Mouse (Mus musculus): ENCODE measurements around the gene Mcts2.
A peak's percentile ranks its signal among the peaks of the same experiment; 100 is the strongest.

Gene Mcts2

GRCm38 (mm10) chr2:152686399-152686798 is 436 bp upstream of the Mcts2 start:
- no peak for DNase-seq (ENCODE audit: low spot score)

GRCm38 (mm10) chr2:152691564-152692217 is 4.9 kb downstream of the Mcts2 start:
- DNase-seq (ENCODE audit: low spot score): no peak

DNA sequence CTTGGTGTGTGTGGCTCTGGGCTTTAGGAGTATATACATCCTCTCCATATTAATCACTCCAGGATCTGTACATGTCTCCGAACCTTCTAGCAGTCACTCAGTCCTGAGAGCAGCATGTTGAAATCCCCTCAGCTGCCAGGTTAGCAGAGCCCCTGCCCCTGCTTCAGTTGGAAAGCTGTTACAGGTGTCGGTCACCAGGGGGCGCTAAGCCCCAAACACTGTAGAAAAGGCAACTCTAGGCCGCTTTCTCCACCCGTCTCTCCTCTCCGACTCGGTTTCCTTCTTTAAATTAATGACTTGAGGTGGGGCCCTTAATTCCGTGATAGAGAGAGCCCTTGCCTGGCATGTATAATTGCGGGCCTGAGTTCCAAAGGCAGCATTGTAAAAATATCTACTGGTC is 6.4 kb downstream of the Mcts2 start:
- no peak for DNase-seq (ENCODE audit: low spot score)

DNA sequence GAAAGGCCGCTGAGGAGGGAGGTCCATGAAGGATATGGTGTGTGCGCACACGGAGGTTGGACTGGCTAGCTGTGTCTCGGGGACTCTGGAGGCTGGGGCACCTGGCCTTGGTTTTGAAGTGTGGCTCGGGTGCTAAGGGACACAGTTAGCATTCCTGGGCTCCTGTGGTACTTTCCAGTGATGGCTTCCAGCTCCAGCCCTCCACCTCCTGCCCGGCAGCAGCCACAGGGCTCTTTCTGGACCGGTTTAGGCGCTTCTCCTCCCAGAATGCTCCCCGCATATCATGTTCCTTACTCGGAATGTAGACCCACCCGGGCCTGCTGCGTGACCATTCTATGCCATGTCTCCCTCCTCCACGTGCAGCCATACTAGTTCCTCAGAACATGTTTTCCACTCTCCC is 6.9 kb downstream of the Mcts2 start:
- no peak for DNase-seq (ENCODE audit: low spot score)

DNA sequence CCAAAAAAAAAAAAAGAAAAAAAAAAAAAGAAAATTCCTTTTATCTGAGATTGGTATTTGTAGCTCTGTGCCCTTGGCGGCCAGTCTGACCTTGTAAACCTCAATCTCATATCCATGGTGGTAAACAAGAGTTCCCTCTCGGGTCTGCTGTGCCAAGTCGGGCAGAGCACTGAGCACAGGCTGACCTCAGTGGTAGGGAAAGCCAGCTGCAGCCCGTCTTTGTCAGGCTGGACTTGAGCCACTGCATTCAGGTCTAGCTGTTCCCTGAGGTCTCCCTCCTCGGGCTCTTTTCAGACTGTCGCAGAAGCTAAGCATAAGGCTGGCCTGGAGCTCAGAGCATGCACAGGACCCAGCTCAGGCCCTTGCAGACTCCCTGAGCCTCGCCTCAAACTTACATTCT is 7.9 kb downstream of the Mcts2 start:
- DNase-seq (ENCODE audit: low spot score): no peak

DNA sequence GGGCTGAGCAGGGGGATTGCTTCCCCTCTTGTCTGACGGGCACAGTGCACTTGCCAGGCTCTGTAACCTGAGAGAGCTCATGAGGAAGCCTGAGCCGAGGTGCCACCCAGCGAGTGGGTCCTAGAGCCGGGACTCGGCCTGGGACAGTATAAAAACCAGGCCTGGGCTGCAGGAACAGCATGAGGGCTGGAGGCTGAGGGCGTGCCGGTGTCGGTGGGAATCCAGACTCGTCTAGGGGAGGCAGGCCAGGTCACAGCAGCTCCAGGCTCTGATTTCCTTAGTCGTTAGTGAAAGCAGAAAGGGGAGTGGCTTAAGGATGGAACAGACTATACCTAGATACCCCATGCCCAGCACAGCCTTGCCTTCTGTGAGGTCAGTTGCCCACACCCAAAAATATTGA is 9.2 kb downstream of the Mcts2 start:
- no peak for DNase-seq (ENCODE audit: low spot score)

DNA sequence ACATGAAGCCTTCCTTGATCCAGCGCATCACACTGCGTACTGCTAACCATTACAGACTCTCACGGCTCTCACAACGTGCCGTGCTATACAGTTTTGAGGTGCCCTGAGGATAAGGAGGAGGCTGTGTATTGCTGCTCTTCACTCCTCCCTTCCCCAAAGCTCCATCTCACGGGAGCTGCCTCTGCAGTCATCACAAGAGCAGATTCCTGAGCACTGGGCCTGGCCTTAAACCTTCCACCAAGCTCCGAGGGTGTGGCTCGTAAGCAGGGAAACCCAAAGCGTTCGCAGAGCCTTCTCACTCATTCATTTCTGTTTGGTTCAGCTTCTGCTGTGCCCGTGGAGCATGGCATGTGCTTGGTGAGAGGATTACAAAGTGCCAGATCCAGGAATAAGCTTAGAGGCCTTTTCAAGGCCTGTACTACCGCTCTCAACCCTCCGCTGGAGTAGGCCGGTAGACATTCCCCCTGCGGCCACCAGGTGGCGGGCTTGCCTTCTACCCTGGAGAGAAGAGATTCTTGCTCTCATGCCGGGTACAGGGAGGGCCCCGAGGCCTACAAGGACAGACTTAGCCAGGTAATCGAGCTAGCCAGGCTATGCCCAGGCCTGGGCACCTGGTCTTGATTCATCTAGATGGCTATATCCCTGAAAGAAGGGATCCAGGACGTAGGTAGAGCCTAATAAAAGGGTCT is 9.8 kb downstream of the Mcts2 start:
- DNase-seq (ENCODE audit: low spot score): peak; percentile 94

DNA sequence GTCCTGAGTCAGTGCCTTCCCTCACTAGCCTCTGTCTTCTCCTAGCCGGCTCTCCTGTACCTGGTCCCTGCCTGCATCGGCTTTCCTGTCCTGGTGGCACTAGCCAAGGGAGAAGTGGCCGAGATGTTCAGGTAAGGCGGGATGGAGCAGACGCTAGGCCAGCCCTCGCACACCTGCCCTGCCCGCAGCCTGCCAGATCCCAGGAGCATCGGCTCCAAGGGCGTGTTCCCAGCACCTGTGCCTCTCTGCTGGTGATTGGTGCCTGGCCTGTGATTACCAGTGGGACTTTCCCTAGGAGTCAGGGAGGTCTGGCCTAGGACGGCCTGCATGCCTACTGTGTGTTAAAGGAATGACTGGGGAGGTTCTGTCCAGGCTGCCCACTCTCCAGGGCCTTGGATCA is 13.3 kb downstream of the Mcts2 start:
- no peak for DNase-seq (ENCODE audit: low spot score)

DNA sequence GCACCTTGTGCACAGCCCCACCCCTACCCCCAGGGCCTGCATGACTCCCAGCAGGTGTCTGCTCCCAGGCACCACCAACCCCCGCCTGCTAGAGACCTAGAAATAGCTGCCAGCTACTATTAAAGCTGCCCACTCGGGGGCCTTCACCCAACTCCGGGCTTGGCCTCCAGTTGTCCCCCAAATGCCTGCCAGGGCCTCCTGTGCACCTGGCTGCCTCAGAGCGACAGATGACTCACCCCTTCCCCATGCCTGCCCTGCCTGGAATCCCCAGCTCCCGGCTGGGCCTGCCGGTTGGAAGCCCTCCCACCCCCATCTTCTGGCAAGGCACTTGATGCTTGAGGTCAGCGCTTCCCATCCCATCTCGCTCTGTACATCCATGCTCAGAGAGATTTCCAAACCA is 13.9 kb downstream of the Mcts2 start:
- no peak for DNase-seq (ENCODE audit: low spot score)

DNA sequence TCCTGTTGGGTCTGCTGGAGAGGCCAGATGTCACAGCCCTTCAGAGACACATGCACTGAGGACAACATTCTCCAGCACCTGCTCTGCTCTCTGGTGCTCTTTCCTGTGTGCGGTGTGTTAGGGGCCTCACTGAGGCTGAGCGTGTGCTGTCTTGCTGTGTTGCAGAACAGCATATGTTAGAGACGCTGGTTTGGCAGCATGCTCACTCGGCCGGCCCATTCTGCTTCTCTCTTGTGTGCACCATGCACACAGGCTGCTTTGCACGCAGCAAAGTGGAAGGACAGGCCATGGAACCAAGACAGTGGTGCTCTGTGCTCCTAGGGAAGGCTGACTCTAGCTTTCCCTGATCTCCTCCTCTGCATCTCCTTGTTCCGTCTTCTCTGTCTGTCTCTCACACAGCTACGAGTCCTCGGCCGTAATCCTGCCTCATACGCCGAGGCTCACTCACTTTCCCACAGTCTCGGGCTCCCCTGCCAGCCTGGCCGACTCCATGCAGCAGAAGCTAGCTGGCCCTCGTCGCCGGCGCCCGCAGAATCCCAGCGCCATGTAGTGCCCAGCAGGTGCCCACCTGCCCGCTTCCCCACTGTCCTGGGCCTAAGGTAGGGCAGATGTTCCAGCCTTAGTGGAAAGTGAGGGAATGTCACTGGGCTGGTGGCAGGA is 16.9 kb downstream of the Mcts2 start:
- DNase-seq (ENCODE audit: low spot score): no peak

- no peak for DNase-seq (ENCODE audit: low spot score)
Observed at GRCm38 (mm10) chr2:152704256-152704605, 17.4 kb downstream of the Mcts2 start.

- no peak for DNase-seq (ENCODE audit: low spot score)
Observed at GRCm38 (mm10) chr2:152704811-152705370, 18.1 kb downstream of the Mcts2 start.

- DNase-seq (ENCODE audit: low spot score): peak; percentile 29
Observed at GRCm38 (mm10) chr2:152705993-152706571, 19.2 kb downstream of the Mcts2 start.

DNA sequence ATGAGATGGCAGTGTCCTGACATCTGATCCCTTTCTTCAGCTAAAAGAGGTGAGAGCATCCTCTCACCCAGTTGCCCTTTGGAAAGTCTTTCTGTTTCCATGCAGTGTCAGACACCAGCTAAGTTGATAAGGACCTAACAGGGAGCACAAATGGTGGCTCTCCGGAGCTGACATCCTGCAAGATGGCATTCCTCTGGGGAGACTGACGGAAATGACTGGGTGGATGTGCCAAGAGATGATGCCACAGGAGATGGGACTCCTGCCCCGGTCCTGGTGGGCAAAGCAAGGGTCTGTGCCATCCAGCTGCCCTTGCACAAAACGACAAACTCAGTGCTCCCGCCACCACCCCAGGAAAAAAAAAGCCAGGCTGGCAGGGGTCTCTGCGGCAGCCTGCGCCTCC is 20.4 kb downstream of the Mcts2 start:
- DNase-seq (ENCODE audit: low spot score): no peak

GRCm38 (mm10) chr2:152707627-152708026 is 20.8 kb downstream of the Mcts2 start:
- DNase-seq (ENCODE audit: low spot score): no peak

- DNase-seq (ENCODE audit: low spot score): no peak
Observed at GRCm38 (mm10) chr2:152709066-152709465, 22.2 kb downstream of the Mcts2 start.

- no peak for DNase-seq (ENCODE audit: low spot score)
Observed at GRCm38 (mm10) chr2:152716241-152716772, 29.5 kb downstream of the Mcts2 start.

- no peak for DNase-seq (ENCODE audit: low spot score)
Observed at GRCm38 (mm10) chr2:152717652-152718051, 30.8 kb downstream of the Mcts2 start.

- no peak for DNase-seq (ENCODE audit: low spot score)
Observed at GRCm38 (mm10) chr2:152718076-152718475, 31.2 kb downstream of the Mcts2 start.

DNA sequence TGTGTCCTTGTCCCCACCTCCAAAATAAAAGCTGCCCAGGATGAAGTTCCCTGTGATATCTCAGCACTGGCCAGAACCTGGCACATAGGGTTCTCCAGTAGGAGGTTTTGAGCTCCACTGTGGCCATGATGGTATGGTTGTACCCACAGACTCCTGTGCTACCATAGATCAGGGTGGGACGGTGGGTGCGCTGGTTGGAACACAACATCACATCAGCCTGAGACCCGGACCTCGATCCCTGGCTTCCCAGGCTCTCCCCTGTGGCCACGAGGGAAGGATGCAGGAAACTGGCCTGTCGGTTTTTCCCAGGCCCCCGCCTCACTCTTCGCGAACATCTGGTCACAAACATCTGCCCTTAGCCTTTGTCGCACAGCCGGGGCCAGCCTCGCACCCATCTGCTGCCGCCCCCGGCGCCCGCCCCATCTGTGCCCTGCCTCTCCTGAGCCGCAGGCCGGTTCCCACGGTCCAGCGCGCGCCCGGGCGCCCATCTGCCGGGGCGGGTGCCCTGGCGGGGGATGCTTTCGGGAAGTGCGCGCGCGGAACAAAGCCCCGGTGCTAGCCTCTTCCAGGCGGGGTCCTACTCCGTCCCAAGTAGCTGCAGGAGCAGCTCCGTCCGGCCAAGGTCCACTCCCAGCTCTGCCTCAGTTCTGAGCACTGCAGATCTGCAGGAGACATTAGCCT is 37.0 kb downstream of the Mcts2 start:
- no peak for DNase-seq (ENCODE audit: low spot score)

DNA sequence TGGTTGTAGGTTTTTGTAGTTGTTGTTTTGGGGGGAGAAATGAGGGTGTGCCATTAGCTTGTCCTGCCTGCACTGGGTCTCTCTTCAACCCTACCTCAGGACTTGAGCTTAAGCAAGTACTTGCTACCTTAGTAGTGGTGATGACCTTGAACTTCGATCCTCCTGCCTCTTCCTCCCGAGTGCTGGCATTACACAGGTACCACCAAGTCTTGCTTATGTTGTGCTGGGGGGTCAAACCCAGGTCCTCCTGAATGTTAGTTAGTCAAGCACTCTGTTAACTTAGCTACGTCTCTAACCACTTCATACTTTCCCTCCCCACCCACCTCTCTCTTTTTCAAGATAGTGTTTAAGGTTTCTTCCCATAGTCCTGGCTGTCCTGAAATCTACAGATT is 37.5 kb downstream of the Mcts2 start:
- DNase-seq (ENCODE audit: low spot score): no peak

DNA sequence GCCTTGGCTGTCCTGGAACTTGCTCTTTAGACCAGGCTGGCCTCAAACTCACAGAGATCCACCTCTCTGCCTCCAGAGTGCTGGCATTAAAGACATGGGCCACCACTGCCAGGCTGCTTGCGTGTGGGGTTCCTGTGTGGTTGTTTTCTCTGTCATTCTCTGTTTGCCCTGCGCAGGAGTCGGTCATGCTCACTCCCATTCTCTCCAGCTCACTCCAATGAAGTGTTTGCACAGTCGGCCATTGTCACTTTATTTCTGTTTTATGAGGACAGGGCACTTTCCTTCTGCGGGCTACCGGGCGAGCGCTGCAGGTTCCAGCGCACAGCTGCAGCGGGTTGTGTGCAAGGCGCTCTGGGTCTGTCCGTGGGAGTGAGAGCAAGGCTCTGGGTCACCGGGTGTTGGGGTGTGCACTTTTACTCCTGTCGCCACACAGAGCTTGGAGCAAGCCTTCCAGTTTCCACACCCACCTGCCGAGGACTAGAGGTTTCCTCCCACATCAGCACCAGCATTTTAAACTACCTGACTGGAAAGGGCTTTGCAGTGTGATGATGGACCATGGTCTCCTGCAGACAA is 38.4 kb downstream of the Mcts2 start:
- no peak for DNase-seq (ENCODE audit: low spot score)
